Mouse (Mus musculus) kidney, embryonic 16.5 days (tissue): Measurements from ENCODE around the gene Akap12. TPM values are rescaled to one million over a fixed set of nuclear protein-coding genes. Genes with fewer than 3 reads are reported as not detected.
A peak's percentile ranks its signal among the peaks of the same experiment; 100 is the strongest.

Source experiments
- ATAC-seq: fragments of 200-750 bp; cut with Nextera tagmentation; 2 replicates; pipeline ENCODE4 v1.8.0; 2017; ENCODE audit warnings: moderate TSS enrichment; ENCODE audit not compliant: low FRiP score, low TSS enrichment
- H3K27ac ChIP-seq: fragments of 300-500 bp; sonication (generic); 2 replicates; pipeline ENCODE4 v1.5.1; 2014; ENCODE audit warnings: low read length
- H3K27me3 ChIP-seq: fragments of 300-500 bp; sonication (generic); 2 replicates; pipeline ENCODE4 v1.6.1; 2014; ENCODE audit warnings: low read length, control low read depth, mixed read lengths; ENCODE audit not compliant: insufficient read depth
- H3K36me3 ChIP-seq: fragments of 300-500 bp; sonication (generic); 2 replicates; pipeline ENCODE4 v1.6.1; 2014; ENCODE audit warnings: low read length, control low read depth, mixed read lengths; ENCODE audit not compliant: insufficient read depth
- H3K4me1 ChIP-seq: fragments of 300-500 bp; sonication (generic); 2 replicates; pipeline ENCODE4 v1.6.1; 2014; ENCODE audit warnings: low read length, control low read depth, mixed read lengths; ENCODE audit not compliant: insufficient read depth
- H3K4me2 ChIP-seq: fragments of 300-500 bp; sonication (generic); replicated peaks from 2 replicates; pipeline ENCODE4 v1.6.1; 2014; ENCODE audit warnings: low read depth, low read length
- H3K4me3 ChIP-seq: fragments of 300-500 bp; sonication (generic); 2 replicates; pipeline ENCODE4 v1.5.1; 2014; ENCODE audit warnings: mild to moderate bottlenecking, low read length
- H3K9ac ChIP-seq: fragments of 300-500 bp; sonication (generic); replicated peaks from 2 replicates; pipeline ENCODE4 v1.6.1; 2014; ENCODE audit warnings: low read length
- H3K9me3 ChIP-seq: fragments of 300-500 bp; sonication (generic); 2 replicates; pipeline ENCODE4 v1.6.1; 2016; ENCODE audit warnings: low read length, control low read depth
- WGBS: fragments of 180-500 bp; shearing (Covaris S2); extraction: QIAGEN DNeasy Blood & Tissue Kit; methylation state at CpG from one replicate; pipeline ENCODE4 v1.1.7; 2014; 5-methylcytosine and 5-hydroxymethylcytosine counted together
- polyA plus RNA-seq: library from polyadenylated mRNA; unstranded; fragments of >200 nt; fragmentation: Nextera tagmentation; extraction: Ambion mirVana; gene quantifications from 2 replicates; pipeline ENCODE4 v1.2.1, GENCODE M21; 2015

Akap12 gene
- polyA plus RNA-seq, 1 experiment from 2014 or later = 92.7 TPM

DNA sequence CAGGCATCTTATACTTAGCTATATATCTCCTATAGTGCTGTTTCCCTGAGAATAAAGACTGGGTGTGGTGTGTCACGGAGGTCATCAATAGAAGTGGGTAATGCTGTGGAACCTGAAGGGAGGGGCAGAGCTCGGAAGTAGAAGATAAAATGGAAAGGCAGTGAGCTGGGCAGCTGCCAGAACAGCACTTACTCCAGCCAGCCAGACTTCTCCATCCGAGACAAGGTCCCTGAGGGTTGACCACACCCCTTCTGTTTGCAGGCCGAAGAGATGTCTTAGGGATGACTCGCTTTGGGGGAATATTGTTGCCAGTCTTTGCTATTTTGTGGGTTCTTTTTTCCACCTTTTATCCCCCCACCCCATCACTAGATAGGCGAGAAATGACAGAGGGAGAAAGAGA is 11.9 kb downstream of the Akap12 start:
- H3K9me3 ChIP-seq = no peaks in the 10 kb centered on the region
- no peak overlapping the region for H3K4me3 ChIP-seq
- no peaks in the 10 kb centered on the region for H3K27me3 ChIP-seq
- ATAC-seq = no peak
- no peak overlapping the region for H3K9ac ChIP-seq
- H3K27ac ChIP-seq = no peak overlapping the region
- no peak overlapping the region for H3K4me2 ChIP-seq
- H3K36me3 ChIP-seq = no peaks in the 10 kb centered on the region
- peaks cover 6% of the 10 kb centered on the region; the same call in 1 of the 2 replicates for H3K4me1 ChIP-seq
- WGBS = 42% methylated on average over 6 of the region's 6 CpGs

DNA sequence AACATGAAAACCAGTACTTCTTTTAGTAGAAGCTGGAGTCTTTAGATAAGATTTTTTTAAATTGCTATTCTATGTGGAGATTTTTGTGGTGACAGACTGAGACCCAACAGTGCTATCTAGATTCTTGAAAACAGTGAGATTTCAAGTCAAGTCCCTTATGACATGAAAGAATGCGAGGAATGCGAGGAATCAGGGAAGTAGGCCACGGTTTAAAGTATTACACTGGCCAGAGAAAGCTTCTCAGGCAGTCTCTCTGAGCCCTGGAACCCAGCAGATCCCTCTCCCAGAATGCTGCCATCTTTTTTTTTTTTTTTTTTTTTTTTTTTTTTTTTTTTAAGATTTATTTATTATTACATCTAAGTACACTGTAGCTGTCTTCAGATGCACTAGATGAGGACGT is 16.2 kb downstream of the Akap12 start:
- Histone ChIP-seq H3K27ac (no peak overlapping the region; the same call in 1 of the 2 replicates), H3K4me2 (no peak overlapping the region), H3K9me3 (no peaks in the 10 kb centered on the region), H3K9ac (no peak overlapping the region), H3K36me3 (no peaks in the 10 kb centered on the region), H3K4me3 (no peak overlapping the region), H3K27me3 (no peaks in the 10 kb centered on the region), H3K4me1 (peaks cover 14% of the 10 kb centered on the region)
- peak; percentile 59; the same call in 1 of the 2 replicates for ATAC-seq
- WGBS = 53% methylated on average over 4 of the region's 4 CpGs

DNA sequence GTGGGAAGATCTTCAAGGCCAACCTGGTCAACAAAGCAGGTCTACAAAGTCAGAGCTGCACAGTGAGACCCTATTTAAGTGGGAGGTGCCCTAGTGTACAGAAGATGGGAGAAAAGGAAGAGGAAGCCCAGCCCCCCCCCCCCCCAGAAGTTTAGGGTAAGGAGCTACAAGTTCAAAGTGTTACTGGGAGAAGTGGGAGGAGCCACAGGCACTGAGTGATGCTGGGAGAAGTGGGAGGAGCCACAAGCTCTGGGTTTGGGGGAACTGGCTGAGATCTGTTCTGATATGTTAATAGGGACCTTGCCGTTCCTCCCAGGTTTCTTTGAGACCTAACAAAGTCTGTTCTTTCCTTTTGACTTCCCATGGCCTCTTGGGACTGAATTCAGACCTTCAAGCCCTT is 18.6 kb downstream of the Akap12 start:
- no peaks in the 10 kb centered on the region for H3K36me3 ChIP-seq
- H3K4me1 ChIP-seq = peaks cover 16% of the 10 kb centered on the region
- no peak overlapping the region for H3K4me2 ChIP-seq
- ATAC-seq = no peak
- H3K27ac ChIP-seq = peak overlapping the region; percentile 71
- no peaks in the 10 kb centered on the region for H3K27me3 ChIP-seq
- H3K4me3 ChIP-seq = no peak overlapping the region
- no peak overlapping the region for H3K9ac ChIP-seq
- 77% methylated on average over 1 of the region's 1 CpGs for WGBS
- no peaks in the 10 kb centered on the region for H3K9me3 ChIP-seq

DNA sequence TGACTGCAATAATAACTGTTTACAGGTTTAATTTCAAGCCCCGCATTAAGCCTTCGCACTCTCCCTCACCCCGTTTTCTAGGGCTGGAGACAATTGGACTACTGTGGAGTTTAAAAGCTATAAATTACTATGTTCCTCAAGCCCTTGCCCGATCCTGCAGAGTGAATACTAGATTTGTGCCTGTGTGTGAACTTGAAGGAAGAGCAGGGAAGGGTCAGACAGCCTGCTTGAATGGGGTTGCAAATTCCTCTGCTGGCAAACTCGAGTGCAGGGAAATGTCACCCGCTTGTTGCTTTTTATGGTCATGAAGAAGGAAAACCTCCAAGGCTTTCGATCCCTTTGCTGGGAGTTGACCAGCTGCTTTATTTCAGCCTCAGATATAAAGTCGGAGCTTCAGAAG is 19.6 kb downstream of the Akap12 start:
- H3K4me2 ChIP-seq = no peak overlapping the region
- H3K27ac ChIP-seq = peak overlapping the region; percentile 71
- 24% methylated on average over 8 of the region's 8 CpGs for WGBS
- H3K9me3 ChIP-seq = no peaks in the 10 kb centered on the region
- peaks cover 21% of the 10 kb centered on the region for H3K4me1 ChIP-seq
- no peaks in the 10 kb centered on the region for H3K36me3 ChIP-seq
- no peaks in the 10 kb centered on the region for H3K27me3 ChIP-seq
- ATAC-seq = peak; percentile 50; the same call in 1 of the 2 replicates
- no peak overlapping the region for H3K4me3 ChIP-seq
- no peak overlapping the region for H3K9ac ChIP-seq

DNA sequence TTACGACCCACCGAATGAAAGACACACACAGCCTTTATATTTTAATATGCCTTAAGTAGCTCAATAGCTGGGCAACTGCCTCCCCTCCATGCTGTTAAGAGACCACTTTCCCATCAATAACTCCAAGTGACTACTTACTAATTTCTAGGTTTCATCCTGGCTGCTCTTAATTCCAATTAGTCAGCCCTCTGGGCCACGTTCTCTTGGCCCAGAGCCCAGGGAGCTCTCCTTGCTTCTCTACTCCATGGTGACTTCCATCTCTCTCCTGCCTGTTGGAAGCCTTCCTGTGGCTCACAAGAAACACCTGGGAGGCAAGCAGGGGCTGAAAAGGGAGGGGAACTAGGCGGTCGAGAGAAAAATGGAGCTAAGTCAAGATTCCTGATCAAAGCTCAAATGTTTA is 23.0 kb downstream of the Akap12 start:
- H3K27me3 ChIP-seq = no peaks in the 10 kb centered on the region
- WGBS = 55% methylated on average over 5 of the region's 5 CpGs
- no peak overlapping the region for H3K4me2 ChIP-seq
- no peaks in the 10 kb centered on the region for H3K36me3 ChIP-seq
- no peak overlapping the region for H3K4me3 ChIP-seq
- H3K4me1 ChIP-seq = peaks cover 21% of the 10 kb centered on the region
- no peaks in the 10 kb centered on the region for H3K9me3 ChIP-seq
- no peak for ATAC-seq
- no peak overlapping the region for H3K9ac ChIP-seq
- H3K27ac ChIP-seq = no peak overlapping the region

DNA sequence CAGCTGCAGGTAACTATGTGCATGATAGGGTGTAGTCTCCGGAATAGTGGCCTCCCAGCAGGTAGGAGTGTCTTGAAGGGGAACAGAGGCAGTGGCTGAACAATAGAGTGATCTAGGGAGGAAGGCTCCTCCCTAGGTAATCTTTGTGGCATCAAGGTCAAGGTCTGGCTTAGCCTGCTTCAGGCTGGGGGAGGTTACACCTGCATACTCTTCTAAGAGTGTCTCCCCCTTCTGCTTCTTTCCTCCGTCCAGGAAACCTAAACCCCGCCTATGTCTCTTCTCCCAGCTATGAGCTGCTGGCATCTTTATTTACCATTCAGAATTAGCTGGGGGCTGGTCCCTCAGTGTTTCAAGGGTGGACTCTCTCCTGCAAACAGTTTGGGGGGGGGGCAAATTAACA is 23.5 kb downstream of the Akap12 start:
- peaks cover 21% of the 10 kb centered on the region for H3K4me1 ChIP-seq
- no peak for ATAC-seq
- no peak overlapping the region for H3K27ac ChIP-seq
- 27% methylated on average over 3 of the region's 3 CpGs for WGBS
- H3K27me3 ChIP-seq = no peaks in the 10 kb centered on the region
- no peaks in the 10 kb centered on the region for H3K9me3 ChIP-seq
- no peak overlapping the region for H3K4me2 ChIP-seq
- no peaks in the 10 kb centered on the region for H3K36me3 ChIP-seq
- H3K9ac ChIP-seq = no peak overlapping the region
- H3K4me3 ChIP-seq = no peak overlapping the region

DNA sequence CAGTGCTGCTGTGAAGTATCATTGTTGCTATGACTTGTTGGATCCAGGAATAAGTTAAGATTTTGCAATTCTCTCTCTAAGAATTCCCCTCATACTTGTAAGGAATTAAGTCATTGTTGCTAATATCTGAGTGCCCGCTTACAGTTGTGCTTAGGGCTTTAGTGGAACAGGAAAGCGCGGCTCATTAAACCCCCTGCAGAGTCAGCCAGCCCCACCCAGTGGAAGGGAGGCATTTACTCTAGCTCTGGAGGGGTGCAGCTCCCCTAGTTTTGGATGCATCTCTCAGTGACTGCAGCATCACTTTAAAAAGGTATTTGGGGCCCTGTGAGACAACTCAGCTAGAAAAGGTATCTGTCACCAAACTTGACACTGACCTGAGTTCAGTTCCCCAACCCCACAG is 24.0 kb downstream of the Akap12 start:
- Histone ChIP-seq H3K4me2 (no peak overlapping the region), H3K9me3 (no peaks in the 10 kb centered on the region), H3K4me1 (peaks cover 23% of the 10 kb centered on the region), H3K27me3 (no peaks in the 10 kb centered on the region), H3K4me3 (no peak overlapping the region), H3K9ac (no peak overlapping the region), H3K27ac (no peak overlapping the region), H3K36me3 (no peaks in the 10 kb centered on the region)
- WGBS = 53% methylated on average over 3 of the region's 3 CpGs
- ATAC-seq = no peak

DNA sequence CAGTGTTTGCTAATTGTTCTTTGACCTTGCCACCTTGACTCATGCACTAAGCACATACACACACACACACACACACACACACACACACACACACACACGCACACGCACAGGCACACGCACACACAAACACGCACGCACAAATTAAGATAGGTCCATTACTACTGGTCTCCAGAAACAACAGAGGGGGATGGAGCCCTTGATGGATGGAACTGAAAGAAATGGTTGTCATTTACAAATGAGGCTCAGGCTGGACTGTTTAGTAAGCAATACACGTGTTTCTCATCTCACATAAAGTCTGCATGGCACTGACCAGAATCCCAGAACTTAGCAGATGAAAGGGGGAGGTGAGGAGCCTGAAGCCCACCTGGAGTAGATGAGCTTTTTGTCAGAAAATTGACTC is 24.4 kb downstream of the Akap12 start:
- 87% methylated on average over 6 of the region's 6 CpGs for WGBS
- Histone ChIP-seq H3K4me3 (no peak overlapping the region), H3K27ac (no peak overlapping the region), H3K4me2 (no peak overlapping the region), H3K27me3 (no peaks in the 10 kb centered on the region), H3K9ac (no peak overlapping the region), H3K9me3 (no peaks in the 10 kb centered on the region), H3K4me1 (peaks cover 23% of the 10 kb centered on the region), H3K36me3 (no peaks in the 10 kb centered on the region)
- no peak for ATAC-seq

DNA sequence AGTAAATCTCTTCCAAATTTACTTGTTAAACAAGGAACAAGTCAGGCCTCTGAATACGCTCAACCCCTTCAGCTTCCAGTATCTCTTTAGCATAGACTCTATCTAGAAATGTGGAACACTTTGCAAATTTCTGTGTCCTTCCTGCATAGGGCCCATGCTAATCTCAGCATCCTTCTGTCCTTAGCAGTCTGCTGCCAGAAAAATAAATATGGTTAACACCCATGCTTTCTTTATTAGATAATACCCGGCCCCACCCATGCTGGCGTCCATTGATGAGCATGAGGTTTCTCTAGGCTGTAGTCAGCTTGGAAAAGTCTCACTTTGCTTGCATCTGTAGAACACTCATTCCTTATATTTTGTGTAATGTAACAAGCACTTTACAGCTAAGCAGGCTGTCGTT is 27.2 kb downstream of the Akap12 start:
- Histone ChIP-seq H3K27me3 (no peaks in the 10 kb centered on the region), H3K9me3 (no peaks in the 10 kb centered on the region), H3K27ac (no peak overlapping the region), H3K4me1 (peaks cover 18% of the 10 kb centered on the region), H3K9ac (no peak overlapping the region), H3K4me3 (no peak overlapping the region), H3K4me2 (no peak overlapping the region), H3K36me3 (no peaks in the 10 kb centered on the region)
- WGBS = 74% methylated on average over 4 of the region's 4 CpGs
- no peak for ATAC-seq

DNA sequence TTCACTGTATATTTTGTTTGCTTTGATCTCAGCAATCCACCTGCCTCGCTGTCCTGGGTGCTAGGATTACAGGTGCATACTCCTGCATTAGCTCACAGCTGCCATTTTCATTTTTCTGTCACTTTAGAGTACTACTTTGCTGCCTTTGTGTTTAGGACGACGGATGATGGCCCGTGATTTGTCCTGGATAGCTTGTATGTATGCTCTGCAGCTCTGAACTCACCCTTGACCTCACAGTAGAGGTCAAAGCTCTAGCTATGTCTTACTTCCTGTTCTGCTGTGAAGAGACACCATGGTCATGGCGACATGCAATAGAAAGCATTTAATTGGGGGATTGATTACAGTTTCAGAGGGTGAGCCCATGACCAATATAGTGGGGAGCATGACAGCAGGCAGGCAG is 37.4 kb downstream of the Akap12 start:
- 65% methylated on average over 5 of the region's 5 CpGs for WGBS
- H3K27ac ChIP-seq = no peak overlapping the region
- no peaks in the 10 kb centered on the region for H3K27me3 ChIP-seq
- no peaks in the 10 kb centered on the region for H3K36me3 ChIP-seq
- no peaks in the 10 kb centered on the region for H3K9me3 ChIP-seq
- no peak overlapping the region for H3K4me2 ChIP-seq
- no peak overlapping the region for H3K9ac ChIP-seq
- no peak for ATAC-seq
- no peak overlapping the region for H3K4me3 ChIP-seq
- H3K4me1 ChIP-seq = no peaks in the 10 kb centered on the region

DNA sequence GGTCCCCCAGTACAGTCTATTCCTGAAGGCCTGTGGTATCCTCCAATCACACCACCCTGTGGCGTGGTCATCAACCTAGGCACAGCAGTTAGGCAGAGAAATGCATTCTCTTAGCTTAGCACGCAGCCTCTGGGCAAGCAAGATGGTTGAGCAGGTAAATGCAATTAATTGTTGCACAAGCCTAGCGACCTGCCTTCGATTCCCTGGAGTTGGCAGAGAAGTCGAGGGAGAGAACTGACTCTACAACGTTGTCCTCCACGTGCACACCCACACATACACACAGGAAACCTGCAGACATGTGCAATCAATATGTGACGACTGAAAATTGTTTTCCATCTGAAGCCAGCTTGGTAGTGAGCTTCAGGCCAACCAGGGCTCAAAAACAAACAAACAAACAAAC is 57.7 kb downstream of the Akap12 start:
- Histone ChIP-seq H3K4me2 (no peak overlapping the region), H3K9me3 (no peaks in the 10 kb centered on the region), H3K27ac (no peak overlapping the region), H3K9ac (no peak overlapping the region), H3K27me3 (no peaks in the 10 kb centered on the region), H3K4me3 (no peak overlapping the region), H3K36me3 (no peaks in the 10 kb centered on the region), H3K4me1 (peaks cover 9% of the 10 kb centered on the region)
- WGBS = 74% methylated on average over 8 of the region's 8 CpGs
- no peak for ATAC-seq
